8 mouse cellular contexts compared by ENCODE assay signal in the genomic region with DNA sequence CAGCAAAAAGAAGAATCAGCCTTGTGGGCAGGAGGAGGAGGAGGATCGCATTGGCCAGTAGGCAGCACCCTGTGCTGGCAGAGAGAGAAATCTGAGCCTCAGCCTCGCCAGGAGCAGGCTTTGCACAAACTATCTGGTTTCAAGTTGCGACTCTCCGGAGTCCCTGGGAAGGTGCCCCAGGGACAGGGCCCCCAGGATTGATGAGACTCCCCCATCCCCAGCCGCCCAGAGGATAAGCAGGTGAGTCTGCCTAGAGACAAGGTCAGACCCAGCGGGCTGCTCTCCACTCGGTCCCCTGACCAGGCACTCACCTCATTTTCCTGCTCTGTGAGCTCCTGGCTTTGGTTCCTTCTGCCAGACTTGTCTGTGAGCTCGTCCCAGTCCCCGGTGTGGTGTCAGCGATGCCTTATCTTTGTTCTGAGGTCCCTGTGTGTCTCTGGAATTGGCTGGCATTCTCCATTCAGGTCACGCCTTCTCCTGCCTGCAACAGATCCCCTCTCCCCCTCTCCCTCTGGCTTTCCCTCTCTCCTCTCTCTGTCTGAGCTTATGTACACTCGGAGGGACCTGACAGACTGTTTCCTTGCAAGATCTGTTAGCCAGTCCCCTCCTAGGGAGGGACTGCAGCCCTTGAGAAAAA. TPM values are rescaled to one million over a fixed set of nuclear protein-coding genes. Genes with fewer than 3 reads are reported as not detected.
DNase-seq lines count a peak whose midpoint lies in the region; ATAC-seq and TF ChIP-seq lines count a peak whose summit lies in the region.

A gene (plus strand): TSS at position 57 of the 637 bp plus-strand sequence.
A gene (minus strand): TSS at position 581 of the 637 bp plus-strand sequence.

- no peak for TF ChIP-seq CTCF in heart, adult 2 months (IDR thresholded peaks at IDR 0.05)

- no peak for ATAC-seq in CD4-positive, CD25-positive, alpha-beta regulatory T cell, adult 4 months

- WGBS in heart, adult 2 months: 5% methylated on average over 12 of the region's 12 CpGs

- no peaks in the 10 kb centered on the region for H3K79me2 ChIP-seq in heart, adult 2 months (replicated peaks; ENCODE audit: control insufficient read depth, insufficient read depth, low read length)

- peak within 1 kb of the TSS; percentile 67 for H3K27ac ChIP-seq in heart, adult 2 months

- intact Hi-C loops in left cerebral cortex, postnatal 14 days (cut with DNase I): no loop called here
- intact Hi-C loops in heart, adult 2 months (cut with DNase I): no loop called here

- no peaks in the 10 kb centered on the region for H3K36me3 ChIP-seq in heart, adult 2 months (ENCODE audit: control insufficient read depth, insufficient read depth, low read length)

- H3K27me3 ChIP-seq in heart, adult 2 months (ENCODE audit: control insufficient read depth, insufficient read depth, low read length): no peaks in the 10 kb centered on the region

- peak; percentile 31 to 40 for DNase-seq in left cerebral cortex, postnatal 14 days (ENCODE audit: low spot score in 2 of 2)
- DNase-seq in left cerebral cortex, adult 8-10 months (ENCODE audit: low spot score in 2 of 2): no peak
- DNase-seq in cerebellum, postnatal 25 days: peak; percentile 39 to 44
- DNase-seq in heart, adult 2 months: peak; percentile 33 to 45
- peak; percentile 28 to 44 for DNase-seq in layer of hippocampus, adult 8-10 months (ENCODE audit: low spot score in 2 of 2)
- peak; percentile 47 for DNase-seq in neural tube, embryonic 10.5 days (ENCODE audit: extremely low spot score, low spot score)
- no peak for DNase-seq in natural killer cell, adult 2 months (ENCODE audit: low spot score in 2 of 2)

- peaks cover 11% of the 10 kb centered on the region for H3K4me1 ChIP-seq in heart, adult 2 months (ENCODE audit: control insufficient read depth, insufficient read depth, low read length)

- no peak for TF ChIP-seq POLR2A in heart, adult 2 months (IDR thresholded peaks at IDR 0.05; ENCODE audit: insufficient read depth, low read depth, low read length)

- TF ChIP-seq EP300 in heart, adult 2 months (IDR thresholded peaks at IDR 0.05; ENCODE audit: insufficient read depth, low read depth, low read length): no peak

- H3K4me3 ChIP-seq in heart, adult 2 months: peak within 1 kb of the TSS; percentile 42

- H3K9ac ChIP-seq in heart, adult 2 months (ENCODE audit: low read depth, low read length): peak within 1 kb of the TSS; percentile 68

RNA-seq across cellular contexts. Expression of the first gene that starts in this region (rescaled TPM):
- total RNA-seq in left cerebral cortex, postnatal 14 days (2021): 1 to 10 TPM in 1 of 2 experiments, under 1 TPM in 1; 0.62 to 1.4 TPM
- total RNA-seq in left cerebral cortex, adult 8-10 months (2022): 1 to 10 TPM; 1.6 to 4.6 (median 2.8) TPM
- total RNA-seq in heart, adult 2 months (2021): 1 to 10 TPM; 4.5 to 4.8 TPM
- polyA plus RNA-seq in heart, adult 2 months (2012; rRNA removed): 10.4 and 11.0 TPM in 2 replicates
- 1 to 10 TPM; 1.3 to 5.8 (median 3.7) TPM for total RNA-seq in layer of hippocampus, adult 8-10 months (2022)
- polyA plus RNA-seq in CD4-positive, CD25-positive, alpha-beta regulatory T cell, adult 4 months (2017; shearing (Covaris generic)): 100 to 1,000 TPM; 169 to 171 TPM

RNA-seq across cellular contexts. Expression of the second gene that starts in this region (rescaled TPM):
- 10 to 100 TPM; 14.5 to 17.3 TPM for total RNA-seq in left cerebral cortex, postnatal 14 days (2021)
- total RNA-seq in left cerebral cortex, adult 8-10 months (2022): 10 to 100 TPM; 12.6 to 13.8 (median 13.4) TPM
- 10 to 100 TPM; 15.4 to 15.8 TPM for total RNA-seq in heart, adult 2 months (2021)
- polyA plus RNA-seq in heart, adult 2 months (2012; rRNA removed): 10.3 and 15.8 TPM in 2 replicates
- 10 to 100 TPM in 2 of 4 experiments, 1 to 10 TPM in 2; 9.8 to 15.4 (median 12.1) TPM for total RNA-seq in layer of hippocampus, adult 8-10 months (2022)
- polyA plus RNA-seq in CD4-positive, CD25-positive, alpha-beta regulatory T cell, adult 4 months (2017; shearing (Covaris generic)): not detected

Comparison
In these comparisons a context has a peak if more than half of its experiments do, and no peak if none do; other contexts are left out.
1. RNA of the first gene that starts in this region (polyA plus RNA-seq): 169 to 171 TPM in CD4-positive, CD25-positive, alpha-beta regulatory T cell, adult 4 months; 10.4 to 11.0 TPM in heart, adult 2 months; every median in the first group is over 10 times any median in the second.
2. RNA of the second gene that starts in this region (polyA plus RNA-seq): 10.3 to 15.8 TPM in heart, adult 2 months; not detected in CD4-positive, CD25-positive, alpha-beta regulatory T cell, adult 4 months; every median in the first group is over 10 times any median in the second.
3. DNase-seq: peak in left cerebral cortex, postnatal 14 days (2 of 2), cerebellum, postnatal 25 days (2 of 2), heart, adult 2 months (2 of 2), layer of hippocampus, adult 8-10 months (2 of 2) and neural tube, embryonic 10.5 days (single experiment); none in left cerebral cortex, adult 8-10 months (0 of 2) and natural killer cell, adult 2 months (0 of 2).